Comparison of ENCODE assay signal across 7 mouse cellular contexts in the genomic region with DNA sequence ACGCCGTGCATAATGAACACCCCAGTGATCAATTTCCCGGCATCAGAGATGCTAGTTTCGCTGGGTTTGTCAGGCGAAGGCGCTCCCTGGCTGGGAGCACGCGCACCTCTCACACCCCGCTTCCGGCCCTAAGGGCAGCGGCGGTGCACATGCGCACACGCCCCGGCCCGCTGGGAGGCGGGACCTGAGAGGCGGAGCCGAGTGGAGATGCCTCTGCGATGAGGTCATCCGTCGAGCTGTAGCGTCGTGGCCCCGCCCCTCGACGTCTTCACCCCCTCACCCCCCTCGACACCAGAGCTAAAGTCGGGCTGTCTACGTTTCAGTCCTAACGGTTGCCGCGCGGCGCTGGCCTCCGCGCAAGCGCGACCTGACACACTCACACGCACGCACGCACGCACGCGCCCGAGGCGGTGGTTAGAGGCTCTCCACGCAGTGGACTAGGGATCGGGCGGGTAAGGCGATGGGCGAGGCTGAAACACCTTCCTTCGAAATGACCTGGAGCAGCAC. TPM values are rescaled to one million over a fixed set of nuclear protein-coding genes. Genes with fewer than 3 reads are reported as not detected.
DNase-seq lines count a peak whose midpoint lies in the region; ATAC-seq and TF ChIP-seq lines count a peak whose summit lies in the region.

No protein-coding gene starts in this region.

- under 1% methylated on average over 53 of the region's 53 CpGs for WGBS in embryonic facial prominence, embryonic 11.5 days
- WGBS in kidney, adult 2 months, result under 1% methylated on average over 53 of the region's 53 CpGs
- 0% methylated on average over 53 of the region's 53 CpGs for WGBS in limb, embryonic 12.5 days
- WGBS in midbrain, embryonic 15.5 days, result under 1% methylated on average over 53 of the region's 53 CpGs
- under 1% methylated on average over 52 of the region's 53 CpGs for WGBS in spleen, adult 2 months

- peaks cover 6% of the 10 kb centered on the region for H3K36me3 ChIP-seq in embryonic facial prominence, embryonic 11.5 days (replicated peaks; ENCODE audit: control insufficient read depth, insufficient read depth, low read depth, low read length)
- H3K36me3 ChIP-seq in kidney, adult 2 months (ENCODE audit: control insufficient read depth, insufficient read depth, low read length), result peaks cover 3% of the 10 kb centered on the region; the same call in 1 of the 2 replicates
- peaks cover 31% of the 10 kb centered on the region for H3K36me3 ChIP-seq in limb, embryonic 12.5 days
- peaks cover 24% of the 10 kb centered on the region for H3K36me3 ChIP-seq in midbrain, embryonic 15.5 days (replicated peaks)
- peaks cover 21% of the 10 kb centered on the region for H3K36me3 ChIP-seq in spleen, adult 2 months (ENCODE audit: control insufficient read depth, insufficient read depth, low read length)

- peaks cover 5% of the 10 kb centered on the region; the same call in 1 of the 2 replicates for H3K27me3 ChIP-seq in embryonic facial prominence, embryonic 11.5 days (ENCODE audit: control insufficient read depth, insufficient read depth, low read length)
- H3K27me3 ChIP-seq in kidney, adult 2 months (replicated peaks; ENCODE audit: control insufficient read depth, insufficient read depth, low read length), result no peaks in the 10 kb centered on the region
- peaks cover 10% of the 10 kb centered on the region; the same call in 1 of the 2 replicates for H3K27me3 ChIP-seq in limb, embryonic 12.5 days
- H3K27me3 ChIP-seq in midbrain, embryonic 15.5 days (replicated peaks), result peaks cover 39% of the 10 kb centered on the region
- no peaks in the 10 kb centered on the region for H3K27me3 ChIP-seq in spleen, adult 2 months (ENCODE audit: control insufficient read depth, insufficient read depth, low read length)

- peak; percentile 88 for ATAC-seq in embryonic facial prominence, embryonic 11.5 days (replicated peaks; ENCODE audit: insufficient number of reproducible peaks, low FRiP score, low TSS enrichment, low read depth)
- peak; percentile 91 for ATAC-seq in limb, embryonic 12.5 days (ENCODE audit: insufficient number of reproducible peaks, insufficient read depth, low FRiP score, low TSS enrichment, low read depth)
- ATAC-seq in midbrain, embryonic 15.5 days (replicated peaks), result peak; percentile 95

- H3K9me3 ChIP-seq in embryonic facial prominence, embryonic 11.5 days (replicated peaks; ENCODE audit: control insufficient read depth, low read length), result no peaks in the 10 kb centered on the region
- no peaks in the 10 kb centered on the region for H3K9me3 ChIP-seq in limb, embryonic 12.5 days
- no peaks in the 10 kb centered on the region for H3K9me3 ChIP-seq in midbrain, embryonic 15.5 days

- H3K27ac ChIP-seq in embryonic facial prominence, embryonic 11.5 days (replicated peaks; ENCODE audit: low read depth, low read length), result peak overlapping the region; percentile 89
- H3K27ac ChIP-seq in kidney, adult 2 months (ENCODE audit: insufficient read depth, low read depth, low read length), result peak overlapping the region; percentile 94
- peak overlapping the region; percentile 95 for H3K27ac ChIP-seq in limb, embryonic 12.5 days
- H3K27ac ChIP-seq in midbrain, embryonic 15.5 days, result peak overlapping the region; percentile 81
- peak overlapping the region; percentile 97 for H3K27ac ChIP-seq in spleen, adult 2 months (ENCODE audit: insufficient read depth, low read length)

- H3K4me2 ChIP-seq in embryonic facial prominence, embryonic 11.5 days (ENCODE audit: low read depth, low read length), result peak overlapping the region; percentile 91
- peak overlapping the region; percentile 89 for H3K4me2 ChIP-seq in limb, embryonic 12.5 days
- peak overlapping the region; percentile 89 for H3K4me2 ChIP-seq in midbrain, embryonic 15.5 days

- peak overlapping the region; percentile 84 for H3K9ac ChIP-seq in embryonic facial prominence, embryonic 11.5 days (replicated peaks; ENCODE audit: low read length)
- H3K9ac ChIP-seq in limb, embryonic 12.5 days (replicated peaks), result peak overlapping the region; percentile 85
- peak overlapping the region; percentile 59 for H3K9ac ChIP-seq in midbrain, embryonic 15.5 days

- H3K4me1 ChIP-seq in embryonic facial prominence, embryonic 11.5 days (ENCODE audit: control insufficient read depth, insufficient read depth, low read length), result no peaks in the 10 kb centered on the region; the same call in none of the 2 replicates
- peaks cover 28% of the 10 kb centered on the region; the same call in 1 of the 2 replicates for H3K4me1 ChIP-seq in kidney, adult 2 months (ENCODE audit: control insufficient read depth, insufficient read depth, low read length)
- H3K4me1 ChIP-seq in limb, embryonic 12.5 days (replicated peaks), result peaks cover 55% of the 10 kb centered on the region
- peaks cover 45% of the 10 kb centered on the region for H3K4me1 ChIP-seq in midbrain, embryonic 15.5 days
- peaks cover 31% of the 10 kb centered on the region for H3K4me1 ChIP-seq in spleen, adult 2 months (ENCODE audit: control insufficient read depth, insufficient read depth, insufficient read length)

- peak; percentile 97 for DNase-seq in adrenal gland, postnatal 14 days
- DNase-seq in embryonic facial prominence, embryonic 11.5 days (ENCODE audit: low spot score), result peak; percentile 99
- DNase-seq in heart, adult 11 months, result peak; percentile 100
- DNase-seq in kidney, adult 2 months, result peak; percentile 97
- peak; percentile 91 to 98 for DNase-seq in spleen, adult 2 months (ENCODE audit: low read depth in 1 of 2, low spot score in 2 of 2)

- peak overlapping the region; percentile 74 for H3K4me3 ChIP-seq in embryonic facial prominence, embryonic 11.5 days (ENCODE audit: low read depth, low read length)
- H3K4me3 ChIP-seq in kidney, adult 2 months (ENCODE audit: insufficient read depth, low read depth, low read length), result peak overlapping the region; percentile 68
- peak overlapping the region; percentile 75 for H3K4me3 ChIP-seq in limb, embryonic 12.5 days (replicated peaks)
- peak overlapping the region; percentile 53 for H3K4me3 ChIP-seq in midbrain, embryonic 15.5 days
- H3K4me3 ChIP-seq in spleen, adult 2 months (ENCODE audit: extremely low read depth, insufficient read depth, insufficient read length), result peak overlapping the region; percentile 91

- peak; percentile 62 for TF ChIP-seq POLR2A in kidney, adult 2 months (IDR thresholded peaks at IDR 0.05; ENCODE audit: low read depth, low read length)
- peak; percentile 91 for TF ChIP-seq POLR2A in spleen, adult 2 months (IDR thresholded peaks at IDR 0.05; ENCODE audit: low read depth, low read length)

- TF ChIP-seq CTCF in kidney, adult 2 months (conservative IDR thresholded peaks at IDR 0.05; ENCODE audit: insufficient read depth, insufficient read length, low read depth, low read length), result no peak
- TF ChIP-seq CTCF in spleen, adult 2 months (IDR thresholded peaks at IDR 0.05; ENCODE audit: extremely low read depth, insufficient read depth, insufficient read length, insufficient replicate concordance), result no peak

RNA-seq across cellular contexts. Expression of a gene that starts 3.0 kb away (rescaled TPM):
- total RNA-seq in adrenal gland, postnatal 14 days (2021), result 22.9 and 26.2 TPM in 2 replicates
- polyA plus RNA-seq in embryonic facial prominence, embryonic 11.5 days (2014; fragmentation: Nextera tagmentation; extraction: Ambion mirVana), result 42.4 and 43.3 TPM in 2 replicates
- 23.0 and 24.0 TPM in 2 replicates for polyA plus RNA-seq in kidney, adult 2 months (2012; rRNA removed)
- 59.8 and 64.8 TPM in 2 replicates for polyA plus RNA-seq in limb, embryonic 12.5 days (2016; fragmentation: Nextera tagmentation; extraction: Ambion mirVana)
- polyA plus RNA-seq in midbrain, embryonic 15.5 days (2015; fragmentation: Nextera tagmentation; extraction: Ambion mirVana), result 44.4 and 45.3 TPM in 2 replicates
- polyA plus RNA-seq in spleen, adult 2 months (2012; rRNA removed), result 20.9 and 23.5 TPM in 2 replicates

RNA-seq across cellular contexts. Expression of a gene that starts 7.3 kb away (rescaled TPM):
- total RNA-seq in adrenal gland, postnatal 14 days (2021), result 0.19 and 0.38 TPM in 2 replicates
- polyA plus RNA-seq in embryonic facial prominence, embryonic 11.5 days (2014; fragmentation: Nextera tagmentation; extraction: Ambion mirVana), result 0.93 and 1.1 TPM in 2 replicates
- 52.6 and 52.9 TPM in 2 replicates for polyA plus RNA-seq in kidney, adult 2 months (2012; rRNA removed)
- 1.2 and 1.7 TPM in 2 replicates for polyA plus RNA-seq in limb, embryonic 12.5 days (2016; fragmentation: Nextera tagmentation; extraction: Ambion mirVana)
- 4.6 TPM in 2 replicates for polyA plus RNA-seq in midbrain, embryonic 15.5 days (2015; fragmentation: Nextera tagmentation; extraction: Ambion mirVana)
- 0.84 and 0.88 TPM in 2 replicates for polyA plus RNA-seq in spleen, adult 2 months (2012; rRNA removed)

RNA-seq across cellular contexts. Expression of a gene that starts 8.7 kb away (rescaled TPM):
- total RNA-seq in adrenal gland, postnatal 14 days (2021), result 32.7 and 37.9 TPM in 2 replicates
- 68.5 and 68.9 TPM in 2 replicates for polyA plus RNA-seq in embryonic facial prominence, embryonic 11.5 days (2014; fragmentation: Nextera tagmentation; extraction: Ambion mirVana)
- 82.5 and 93.8 TPM in 2 replicates for polyA plus RNA-seq in kidney, adult 2 months (2012; rRNA removed)
- 50.6 and 52.6 TPM in 2 replicates for polyA plus RNA-seq in limb, embryonic 12.5 days (2016; fragmentation: Nextera tagmentation; extraction: Ambion mirVana)
- polyA plus RNA-seq in midbrain, embryonic 15.5 days (2015; fragmentation: Nextera tagmentation; extraction: Ambion mirVana), result 123 and 125 TPM in 2 replicates
- 32.5 and 49.1 TPM in 2 replicates for polyA plus RNA-seq in spleen, adult 2 months (2012; rRNA removed)

RNA-seq across cellular contexts. Expression of a gene that starts 12.3 kb away (rescaled TPM):
- 21.5 and 22.2 TPM in 2 replicates for total RNA-seq in adrenal gland, postnatal 14 days (2021)
- 39.2 and 41.9 TPM in 2 replicates for polyA plus RNA-seq in embryonic facial prominence, embryonic 11.5 days (2014; fragmentation: Nextera tagmentation; extraction: Ambion mirVana)
- 61.5 and 62.6 TPM in 2 replicates for polyA plus RNA-seq in kidney, adult 2 months (2012; rRNA removed)
- polyA plus RNA-seq in limb, embryonic 12.5 days (2016; fragmentation: Nextera tagmentation; extraction: Ambion mirVana), result 38.6 and 40.1 TPM in 2 replicates
- polyA plus RNA-seq in midbrain, embryonic 15.5 days (2015; fragmentation: Nextera tagmentation; extraction: Ambion mirVana), result 78.4 and 81.6 TPM in 2 replicates
- polyA plus RNA-seq in spleen, adult 2 months (2012; rRNA removed), result 24.4 and 26.3 TPM in 2 replicates

RNA-seq across cellular contexts. Expression of a gene that starts 12.4 kb away (rescaled TPM):
- 14.0 and 17.4 TPM in 2 replicates for total RNA-seq in adrenal gland, postnatal 14 days (2021)
- polyA plus RNA-seq in embryonic facial prominence, embryonic 11.5 days (2014; fragmentation: Nextera tagmentation; extraction: Ambion mirVana), result 14.3 and 18.9 TPM in 2 replicates
- polyA plus RNA-seq in kidney, adult 2 months (2012; rRNA removed), result 62.6 and 77.4 TPM in 2 replicates
- 15.3 and 15.6 TPM in 2 replicates for polyA plus RNA-seq in limb, embryonic 12.5 days (2016; fragmentation: Nextera tagmentation; extraction: Ambion mirVana)
- polyA plus RNA-seq in midbrain, embryonic 15.5 days (2015; fragmentation: Nextera tagmentation; extraction: Ambion mirVana), result 45.1 and 45.7 TPM in 2 replicates
- 33.1 and 42.8 TPM in 2 replicates for polyA plus RNA-seq in spleen, adult 2 months (2012; rRNA removed)

Comparison
In these comparisons a context has a peak if more than half of its experiments do, and no peak if none do; other contexts are left out.
1. Peak in every context shown above with its lines: DNase-seq, ATAC-seq, H3K4me3 ChIP-seq and H3K27ac ChIP-seq.